Mouse (Mus musculus) right cerebral cortex, adult 2 months (tissue): ENCODE data around the gene Vat1l.

Source experiments
- DNase-seq, 2 experiments: peaks; one replicate each; pipeline ENCODE4 v3.0.0; 2021 to 2022; ENCODE audit warnings: low spot score in 2 of 2

Gene Vat1l

GRCm38 (mm10) chr8:114205221-114205901 lies at the start of gene Vat1l:
TSS of gene Vat1l (plus strand) at chr8:114205612.
- peak; percentile 58 to 69 for DNase-seq

- DNase-seq: no peak
Observed at GRCm38 (mm10) chr8:114158586-114158985, 46.8 kb upstream of the Vat1l start.

- DNase-seq: no peak
Observed at GRCm38 (mm10) chr8:114159666-114160065, 45.7 kb upstream of the Vat1l start.

- no peak for DNase-seq
Observed at GRCm38 (mm10) chr8:114163871-114164270, 41.5 kb upstream of the Vat1l start.

GRCm38 (mm10) chr8:114164444-114165096 lies 40.8 kb upstream of the Vat1l start:
- DNase-seq: no peak

- DNase-seq: no peak
Observed at GRCm38 (mm10) chr8:114165741-114166140, 39.7 kb upstream of the Vat1l start.

- no peak for DNase-seq
Observed at GRCm38 (mm10) chr8:114176721-114177120, 28.7 kb upstream of the Vat1l start.

GRCm38 (mm10) chr8:114193334-114193733 lies 12.1 kb upstream of the Vat1l start:
- DNase-seq: no peak

- no peak for DNase-seq
Observed at GRCm38 (mm10) chr8:114198990-114199389, 6.4 kb upstream of the Vat1l start.

- peak in 1 of 2 experiments; percentile 13 for DNase-seq
Observed at GRCm38 (mm10) chr8:114206421-114206983, 1.1 kb downstream of the Vat1l start.

GRCm38 (mm10) chr8:114207026-114207425 lies 1.6 kb downstream of the Vat1l start:
- DNase-seq: no peak

- no peak for DNase-seq
Observed at GRCm38 (mm10) chr8:114220779-114221178, 15.4 kb downstream of the Vat1l start.

GRCm38 (mm10) chr8:114222001-114222400 lies 16.6 kb downstream of the Vat1l start:
- no peak for DNase-seq

GRCm38 (mm10) chr8:114224001-114224400 lies 18.6 kb downstream of the Vat1l start:
- no peak for DNase-seq

- DNase-seq: no peak
Observed at GRCm38 (mm10) chr8:114251321-114252065, 46.1 kb downstream of the Vat1l start.

- no peak for DNase-seq
Observed at GRCm38 (mm10) chr8:114258685-114259084, 53.3 kb downstream of the Vat1l start.

GRCm38 (mm10) chr8:114259713-114260355 lies 54.4 kb downstream of the Vat1l start:
- DNase-seq: no peak

- DNase-seq: no peak
Observed at GRCm38 (mm10) chr8:114262331-114262730, 56.9 kb downstream of the Vat1l start.

- peak in 1 of 2 experiments; percentile 9 for DNase-seq
Observed at GRCm38 (mm10) chr8:114274558-114274957, 69.1 kb downstream of the Vat1l start.

GRCm38 (mm10) chr8:114281101-114281500 lies 75.7 kb downstream of the Vat1l start:
- no peak for DNase-seq

GRCm38 (mm10) chr8:114294889-114295748 lies 89.7 kb downstream of the Vat1l start:
- peak; percentile 75 to 77 for DNase-seq
